Mouse (Mus musculus): ENCODE data around the gene Gpd2. TPM values are rescaled to one million over a fixed set of nuclear protein-coding genes. Genes with fewer than 3 reads are reported as not detected.

Gene Gpd2
- total and polyA plus RNA-seq, 3 experiments, result 15.7 to 20.4 (median 16.7) TPM

DNA sequence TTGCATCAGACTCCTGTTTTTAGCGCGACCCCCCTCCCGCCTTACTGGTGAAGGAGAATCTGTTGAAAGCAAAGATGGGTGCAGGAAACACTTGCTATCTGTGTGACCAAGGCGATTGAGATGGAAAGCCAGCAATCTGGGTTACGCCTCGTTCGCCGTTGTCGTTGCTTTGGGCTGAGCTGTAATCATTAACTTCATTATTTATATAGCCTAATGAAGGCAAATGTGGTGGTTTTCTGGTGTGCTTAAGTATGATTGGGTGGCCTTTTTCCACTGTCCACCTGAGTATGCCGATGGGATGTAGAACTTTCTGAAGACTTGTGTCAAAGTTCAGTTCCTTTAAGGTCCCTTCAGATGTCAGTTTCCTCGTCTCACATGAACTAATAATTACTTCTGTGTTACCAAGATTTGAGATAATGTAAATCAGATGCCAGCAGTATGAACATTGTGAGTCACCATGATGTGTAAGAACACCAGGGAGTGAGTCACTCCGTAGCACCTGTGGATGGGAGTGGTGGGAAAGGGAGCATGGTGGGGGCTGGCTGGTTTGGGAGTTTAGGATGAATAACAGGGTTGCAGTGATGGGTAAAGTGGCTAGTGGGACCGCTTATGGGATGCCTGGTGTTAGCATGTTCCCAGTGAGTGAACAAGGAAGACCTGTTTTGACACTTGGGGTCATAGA is 14.3 kb downstream of the Gpd2 start:
- H3K9me3 ChIP-seq (replicated peaks; ENCODE audit: low read length), result no peaks in the 10 kb centered on the region
- TF ChIP-seq MAX (IDR thresholded peaks at IDR 0.05; ENCODE audit: low read length) (no peak), MEF2A (IDR thresholded peaks at IDR 0.05; ENCODE audit: borderline replicate concordance, low read depth, low read length) (no peak), USF2 (conservative IDR thresholded peaks at IDR 0.05; ENCODE audit: low read depth, low read length) (no peak), RCOR1 (conservative IDR thresholded peaks at IDR 0.05; ENCODE audit: low read depth, low read length) (no peak), E2F4 (IDR thresholded peaks at IDR 0.05; ENCODE audit: insufficient replicate concordance, low read depth, low read length) (no peak), UBTF (IDR thresholded peaks at IDR 0.05; ENCODE audit: low read depth, low read length) (no peak), SIN3A (IDR thresholded peaks at IDR 0.05; ENCODE audit: low read length) (no peak), CTCF (conservative IDR thresholded peaks at IDR 0.05 in 1 of 2, IDR thresholded peaks at IDR 0.05 in 1 of 2; ENCODE audit: low read depth in 2 of 2, low read length in 2 of 2) (no peak), TBP (conservative IDR thresholded peaks at IDR 0.05; ENCODE audit: low read depth, low read length) (no peak), JUN (IDR thresholded peaks at IDR 0.05; ENCODE audit: insufficient read depth, low read depth, low read length) (no peak), SMC3 (IDR thresholded peaks at IDR 0.05; ENCODE audit: low read depth, low read length) (no peak), GABPA (IDR thresholded peaks at IDR 0.05; ENCODE audit: insufficient replicate concordance, low read depth, low read length) (no peak)
- no peak for DNase-seq (ENCODE audit: extremely low read depth)
- no peak overlapping the region for H3K27ac ChIP-seq (ENCODE audit: insufficient read depth, low read depth)
- H3K79me2 ChIP-seq (replicated peaks; ENCODE audit: control insufficient read depth, extremely low read depth, insufficient read depth, poor library complexity, severe bottlenecking), result no peaks in the 10 kb centered on the region; the same call in 1 of the 2 replicates
- no peak overlapping the region for H3K4me2 ChIP-seq (ENCODE audit: insufficient read depth, low read depth, poor library complexity, severe bottlenecking)
- dilution Hi-C loops (cut with MboI; ENCODE audit: extremely low pct_ligation_motif_present, extremely low pct_unique_long_range_greater_than_20kb, low sequenced_read_pairs), result no loop called here
- H3K4me1 ChIP-seq (ENCODE audit: control insufficient read depth in 1 of 2, insufficient read depth in 2 of 2), result peaks cover 4 to 26% of the 10 kb centered on the region in 2 experiments; a peak in 3 of 4 replicates
- H3K4me3 ChIP-seq (replicated peaks in 1 of 3; ENCODE audit: low read depth in 2 of 3, low read length in 2 of 3, poor library complexity in 1 of 3), result no peak overlapping the region
- in situ Hi-C loops (cut with MboI; ENCODE audit: low pct_ligation_motif_present, low pct_unique_long_range_greater_than_20kb, low sequenced_read_pairs), result no loop called here
- H3K9ac ChIP-seq (ENCODE audit: insufficient read depth, low read depth), result no peak overlapping the region
- no peaks in the 10 kb centered on the region for H3K27me3 ChIP-seq (replicated peaks)
- H3K36me3 ChIP-seq (replicated peaks in 1 of 2; ENCODE audit: control insufficient read depth in 1 of 2, insufficient read depth in 1 of 2, low read length in 1 of 2), result peaks cover 0 to 7% of the 10 kb centered on the region in 2 experiments

DNA sequence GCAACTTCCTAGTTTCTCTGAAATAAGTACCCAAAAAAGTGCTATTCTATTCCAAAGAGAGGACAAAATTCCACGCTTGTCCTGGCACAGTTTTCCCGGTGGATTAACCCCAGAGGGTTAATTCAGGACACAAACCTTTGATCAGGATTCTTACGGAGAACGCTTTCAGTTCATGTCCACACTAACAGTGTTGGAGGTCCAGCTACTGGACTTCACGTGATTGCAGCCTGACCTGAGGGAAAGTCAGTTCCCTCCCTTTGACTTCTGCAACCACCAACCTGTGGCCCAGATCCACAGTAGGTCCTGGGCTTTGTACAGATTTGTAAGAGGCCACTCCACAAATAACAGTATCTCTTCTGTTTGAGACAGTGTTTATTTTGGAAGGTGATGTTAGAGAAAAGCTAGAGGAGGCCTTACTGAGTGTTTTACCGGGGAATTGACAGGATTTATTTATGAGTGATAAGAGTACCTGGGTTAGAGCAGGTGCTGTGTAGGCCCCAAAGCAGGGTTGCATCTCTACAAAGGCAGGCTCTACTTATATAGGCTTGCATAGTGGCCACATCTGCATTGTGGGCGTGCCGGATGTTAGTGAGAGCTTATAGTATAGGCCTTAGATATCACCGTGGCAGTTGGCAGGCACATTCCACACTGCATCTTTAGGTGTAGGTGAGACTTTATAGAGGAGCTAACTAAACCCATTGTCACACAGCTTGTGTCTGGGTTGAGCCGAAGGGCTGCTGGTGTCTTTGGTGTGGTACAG is 15.3 kb downstream of the Gpd2 start:
- Histone ChIP-seq H3K4me2 (ENCODE audit: insufficient read depth, low read depth, poor library complexity, severe bottlenecking) (no peak overlapping the region), H3K9me3 (replicated peaks; ENCODE audit: low read length) (no peaks in the 10 kb centered on the region), H3K9ac (ENCODE audit: insufficient read depth, low read depth) (no peak overlapping the region), H3K36me3 (replicated peaks in 1 of 2; ENCODE audit: control insufficient read depth in 1 of 2, insufficient read depth in 1 of 2, low read length in 1 of 2) (peaks cover 0 to 7% of the 10 kb centered on the region in 2 experiments), H3K4me1 (ENCODE audit: control insufficient read depth in 1 of 2, insufficient read depth in 2 of 2) (peaks cover 4 to 27% of the 10 kb centered on the region in 2 experiments; a peak in 3 of 4 replicates), H3K27me3 (replicated peaks) (no peaks in the 10 kb centered on the region), H3K27ac (ENCODE audit: insufficient read depth, low read depth) (no peak overlapping the region), H3K79me2 (replicated peaks; ENCODE audit: control insufficient read depth, extremely low read depth, insufficient read depth, poor library complexity, severe bottlenecking) (no peaks in the 10 kb centered on the region; the same call in 1 of the 2 replicates), H3K4me3 (replicated peaks in 1 of 3; ENCODE audit: low read depth in 2 of 3, low read length in 2 of 3, poor library complexity in 1 of 3) (no peak overlapping the region)
- in situ Hi-C loops (cut with MboI; ENCODE audit: low pct_ligation_motif_present, low pct_unique_long_range_greater_than_20kb, low sequenced_read_pairs) (no loop called here), dilution Hi-C loops (cut with MboI; ENCODE audit: extremely low pct_ligation_motif_present, extremely low pct_unique_long_range_greater_than_20kb, low sequenced_read_pairs) (no loop called here)
- TF ChIP-seq MAFK (IDR thresholded peaks at IDR 0.05; ENCODE audit: insufficient replicate concordance, low read length) (no peak), E2F4 (IDR thresholded peaks at IDR 0.05; ENCODE audit: insufficient replicate concordance, low read depth, low read length) (no peak), GABPA (IDR thresholded peaks at IDR 0.05; ENCODE audit: insufficient replicate concordance, low read depth, low read length) (no peak), RAD21 (IDR thresholded peaks at IDR 0.05; ENCODE audit: low read depth, low read length) (no peak), EP300 (IDR thresholded peaks at IDR 0.05; ENCODE audit: low read length) (no peak), ZNF384 (IDR thresholded peaks at IDR 0.05; ENCODE audit: low read depth, low read length) (no peak), USF2 (conservative IDR thresholded peaks at IDR 0.05; ENCODE audit: low read depth, low read length) (no peak), ETS1 (conservative IDR thresholded peaks at IDR 0.05; ENCODE audit: low read depth, low read length) (no peak), RCOR1 (conservative IDR thresholded peaks at IDR 0.05; ENCODE audit: low read depth, low read length) (no peak), CTCF (conservative IDR thresholded peaks at IDR 0.05 in 1 of 2, IDR thresholded peaks at IDR 0.05 in 1 of 2; ENCODE audit: low read depth in 2 of 2, low read length in 2 of 2) (no peak), IRF4 (IDR thresholded peaks at IDR 0.05; ENCODE audit: low read depth, low read length) (no peak), TCF12 (IDR thresholded peaks at IDR 0.05; ENCODE audit: low read depth, low read length) (no peak), NELFE (IDR thresholded peaks at IDR 0.05; ENCODE audit: low read depth, low read length) (no peak)
- no peak for DNase-seq (ENCODE audit: extremely low read depth)
